Mouse (Mus musculus) small intestine, adult 2 months (tissue): Measurements from ENCODE around the gene D16Ertd472e. TPM values are rescaled to one million over a fixed set of nuclear protein-coding genes. Genes with fewer than 3 reads are reported as not detected.

Experiments
- H3K27ac ChIP-seq: fragments of 200-500 bp; 2 replicates; pipeline ENCODE4 v1.5.1; 2012; ENCODE audit warnings: low read depth, low read length, control low read depth, inconsistent platforms; ENCODE audit not compliant: insufficient read depth
- H3K27me3 ChIP-seq: fragments of 200-500 bp; 2 replicates; pipeline ENCODE4 v1.6.1; 2012; ENCODE audit warnings: mild to moderate bottlenecking, moderate library complexity, low read length, inconsistent platforms; ENCODE audit not compliant: control insufficient read depth, insufficient read depth
- H3K36me3 ChIP-seq: fragments of 200-500 bp; 2 replicates; pipeline ENCODE4 v1.6.1; 2012; ENCODE audit warnings: mild to moderate bottlenecking, low read length, control low read depth, inconsistent platforms; ENCODE audit not compliant: control insufficient read depth, insufficient read depth
- H3K4me1 ChIP-seq: fragments of 200-500 bp; 2 replicates; pipeline ENCODE4 v1.6.1; 2012; ENCODE audit warnings: low read length, inconsistent platforms, mixed read lengths; ENCODE audit not compliant: control insufficient read depth, insufficient read depth, insufficient read length
- H3K4me3 ChIP-seq: fragments of 200-500 bp; 2 replicates; pipeline ENCODE4 v1.5.1; 2012; ENCODE audit warnings: low read depth, mild to moderate bottlenecking, control low read depth, inconsistent platforms, low read length, moderate library complexity
- CTCF ChIP-seq: fragments of 200-500 bp; IDR thresholded peaks from 2 replicates; pipeline ENCODE4 v1.5.1; 2012; ENCODE audit warnings: low read depth, mild to moderate bottlenecking, control low read depth, inconsistent platforms, low read length, moderate library complexity, mixed read lengths; ENCODE audit not compliant: insufficient replicate concordance, insufficient read length; ENCODE audit errors: extremely low read depth
- POLR2A ChIP-seq: fragments of 200-500 bp; IDR thresholded peaks from 2 replicates; pipeline ENCODE4 v1.6.1; 2012; ENCODE audit warnings: low read depth, mild to moderate bottlenecking, control low read depth, inconsistent platforms, low read length, moderate library complexity
- WGBS: fragments of 180-500 bp; shearing (Covaris S2); methylation state at CpG from one replicate; pipeline ENCODE4 v1.1.7; 2018; 5-methylcytosine and 5-hydroxymethylcytosine counted together
- polyA plus RNA-seq: library from polyadenylated mRNA; depleted of rRNA; stranded (reverse); fragments of >200 nt; gene quantifications from 2 replicates; pipeline ENCODE4 v1.2.3, GENCODE M21; 2012

D16Ertd472e gene
- polyA plus RNA-seq, 1 experiment = 2.3 TPM

GRCm38 (mm10) chr16:78595821-78596220 lies 19.3 kb upstream of the D16Ertd472e start:
- Histone ChIP-seq H3K27ac (no peak overlapping the region), H3K27me3 (no peaks in the 10 kb centered on the region), H3K4me1 (no peaks in the 10 kb centered on the region), H3K36me3 (no peaks in the 10 kb centered on the region), H3K4me3 (no peak overlapping the region)
- no peak for TF ChIP-seq POLR2A
- TF ChIP-seq CTCF = no peak
- WGBS = 83% methylated on average over 7 of the region's 7 CpGs

- H3K4me3 ChIP-seq = no peak overlapping the region
- 43% methylated on average over 3 of the region's 3 CpGs for WGBS
- no peak overlapping the region for H3K27ac ChIP-seq
- no peaks in the 10 kb centered on the region for H3K4me1 ChIP-seq
- TF ChIP-seq POLR2A (no peak), CTCF (no peak)
- H3K36me3 ChIP-seq = no peaks in the 10 kb centered on the region
- H3K27me3 ChIP-seq = no peaks in the 10 kb centered on the region
These were observed 17.6 kb upstream of the D16Ertd472e start for GRCm38 (mm10) chr16:78594154-78594553.

GRCm38 (mm10) chr16:78591130-78591529 lies 14.6 kb upstream of the D16Ertd472e start:
- no peak overlapping the region for H3K27ac ChIP-seq
- no peak for TF ChIP-seq CTCF
- TF ChIP-seq POLR2A = no peak
- H3K36me3 ChIP-seq = no peaks in the 10 kb centered on the region
- H3K4me1 ChIP-seq = no peaks in the 10 kb centered on the region
- 79% methylated on average over 6 of the region's 6 CpGs for WGBS
- no peak overlapping the region for H3K4me3 ChIP-seq
- H3K27me3 ChIP-seq = no peaks in the 10 kb centered on the region

GRCm38 (mm10) chr16:78588821-78589220 lies 12.3 kb upstream of the D16Ertd472e start:
- Histone ChIP-seq H3K36me3 (no peaks in the 10 kb centered on the region), H3K27me3 (no peaks in the 10 kb centered on the region), H3K4me1 (no peaks in the 10 kb centered on the region), H3K4me3 (no peak overlapping the region), H3K27ac (no peak overlapping the region)
- TF ChIP-seq CTCF (no peak), POLR2A (no peak)
- WGBS = 58% methylated on average over 2 of the region's 2 CpGs

GRCm38 (mm10) chr16:78586621-78587020 lies 10.1 kb upstream of the D16Ertd472e start:
- no peaks in the 10 kb centered on the region for H3K4me1 ChIP-seq
- H3K27ac ChIP-seq = no peak overlapping the region
- WGBS = 26% methylated on average over 7 of the region's 7 CpGs
- TF ChIP-seq CTCF = no peak
- TF ChIP-seq POLR2A = no peak
- no peak overlapping the region for H3K4me3 ChIP-seq
- H3K36me3 ChIP-seq = no peaks in the 10 kb centered on the region
- no peaks in the 10 kb centered on the region for H3K27me3 ChIP-seq

- 67% methylated on average over 11 of the region's 11 CpGs for WGBS
- Histone ChIP-seq H3K4me3 (no peak overlapping the region), H3K4me1 (no peaks in the 10 kb centered on the region), H3K27ac (no peak overlapping the region), H3K36me3 (no peaks in the 10 kb centered on the region), H3K27me3 (no peaks in the 10 kb centered on the region)
- TF ChIP-seq CTCF = no peak
- TF ChIP-seq POLR2A = no peak
These were observed 9.3 kb upstream of the D16Ertd472e start for GRCm38 (mm10) chr16:78585664-78586397.

GRCm38 (mm10) chr16:78585163-78585562 lies 8.7 kb upstream of the D16Ertd472e start:
- Histone ChIP-seq H3K27ac (no peak overlapping the region), H3K36me3 (no peaks in the 10 kb centered on the region), H3K27me3 (no peaks in the 10 kb centered on the region), H3K4me3 (no peak overlapping the region), H3K4me1 (no peaks in the 10 kb centered on the region)
- no peak for TF ChIP-seq CTCF
- no peak for TF ChIP-seq POLR2A
- 78% methylated on average over 4 of the region's 4 CpGs for WGBS

- no peak for TF ChIP-seq CTCF
- no peak for TF ChIP-seq POLR2A
- H3K36me3 ChIP-seq = no peaks in the 10 kb centered on the region
These were observed 7.5 kb upstream of the D16Ertd472e start for GRCm38 (mm10) chr16:78583968-78584367.

More at GRCm38 (mm10) chr16:78583968-78584367, 7.5 kb upstream of the D16Ertd472e start:
- Histone ChIP-seq H3K27ac (no peak overlapping the region), H3K4me3 (no peak overlapping the region), H3K27me3 (no peaks in the 10 kb centered on the region), H3K4me1 (no peaks in the 10 kb centered on the region)
- WGBS = 46% methylated on average over 4 of the region's 4 CpGs
